Mouse (Mus musculus) ES-Bruce4 (cell line): ENCODE measurements around the gene B3gnt3.

ENCODE experiments used
- CTCF ChIP-seq: IDR thresholded peaks from one replicate; pipeline ENCODE4 v1.8.1; 2011; ENCODE audit warnings: low read depth, low read length
- EP300 ChIP-seq: IDR thresholded peaks from 2 replicates; pipeline ENCODE4 v1.6.1; 2011; ENCODE audit warnings: low read depth, low read length; ENCODE audit not compliant: insufficient read depth
- POLR2A ChIP-seq: IDR thresholded peaks from one replicate; pipeline ENCODE4 v1.8.1; 2011; ENCODE audit warnings: low read length; ENCODE audit not compliant: insufficient read depth

GRCm38 (mm10) chr8:71645510-71645909, 56.1 kb downstream of the B3gnt3 start:
- no peak for TF ChIP-seq POLR2A
- no peak for TF ChIP-seq EP300
- TF ChIP-seq CTCF, result no peak
